Mouse (Mus musculus) neural tube, embryonic 11.5 days (tissue): Measurements from ENCODE around the gene Slc25a48. TPM values are rescaled to one million over a fixed set of nuclear protein-coding genes. Genes with fewer than 3 reads are reported as not detected.

Source experiments
- ATAC-seq: fragments of 200-750 bp; cut with Nextera tagmentation; 2 replicates; pipeline ENCODE4 v1.8.0; 2017; ENCODE audit warnings: moderate number of reproducible peaks, mild to moderate bottlenecking, moderate TSS enrichment, moderate library complexity; ENCODE audit not compliant: insufficient read depth, low FRiP score, low TSS enrichment
- DNase-seq: peaks from one replicate; pipeline ENCODE4 v3.0.0-alpha.2; 2015; ENCODE audit warnings: low spot score
- H3K27ac ChIP-seq: fragments of 300-500 bp; sonication (generic); 2 replicates; pipeline ENCODE4 v1.5.1; 2014; ENCODE audit warnings: low read depth, mild to moderate bottlenecking, low read length
- H3K27me3 ChIP-seq: fragments of 300-500 bp; sonication (generic); 2 replicates; pipeline ENCODE4 v1.6.1; 2014; ENCODE audit warnings: mild to moderate bottlenecking, low read length, mixed read lengths; ENCODE audit not compliant: control insufficient read depth, insufficient read depth
- H3K36me3 ChIP-seq: fragments of 300-500 bp; sonication (generic); 2 replicates; pipeline ENCODE4 v1.6.1; 2014; ENCODE audit warnings: mild to moderate bottlenecking, low read length, moderate library complexity, mixed read lengths; ENCODE audit not compliant: control insufficient read depth, insufficient read depth
- H3K4me1 ChIP-seq: fragments of 300-500 bp; sonication (generic); 2 replicates; pipeline ENCODE4 v1.6.1; 2014; ENCODE audit warnings: low read length, mixed read lengths; ENCODE audit not compliant: control insufficient read depth, insufficient read depth
- H3K4me2 ChIP-seq: fragments of 300-500 bp; sonication (generic); 2 replicates; pipeline ENCODE4 v1.6.1; 2014; ENCODE audit warnings: low read depth, mild to moderate bottlenecking, moderate library complexity
- H3K4me3 ChIP-seq: fragments of 300-500 bp; sonication (generic); 2 replicates; pipeline ENCODE4 v1.5.1; 2014; ENCODE audit warnings: low read depth, low read length
- H3K9ac ChIP-seq: fragments of 300-500 bp; sonication (generic); 2 replicates; pipeline ENCODE4 v1.6.1; 2014; ENCODE audit warnings: mild to moderate bottlenecking, low read length
- H3K9me3 ChIP-seq: fragments of 300-500 bp; sonication (generic); 2 replicates; pipeline ENCODE4 v1.6.1; 2016; ENCODE audit warnings: low read length; ENCODE audit not compliant: control insufficient read depth
- WGBS: fragments of 180-500 bp; shearing (Covaris S2); extraction: QIAGEN DNeasy Blood & Tissue Kit; methylation state at CpG from one replicate; pipeline ENCODE4 v1.1.7; 2014; 5-methylcytosine and 5-hydroxymethylcytosine counted together
- polyA plus RNA-seq: library from polyadenylated mRNA; unstranded; fragments of >200 nt; fragmentation: Nextera tagmentation; extraction: Ambion mirVana; gene quantifications from 2 replicates; pipeline ENCODE4 v1.2.1, GENCODE M21; 2014

Slc25a48 gene
- polyA plus RNA-seq, 1 experiment from 2014 or later: 0.07 TPM

GRCm38 (mm10) chr13:56443411-56443810 lies 5.3 kb downstream of the Slc25a48 start:
- peaks cover 22% of the 10 kb centered on the region for H3K27me3 ChIP-seq
- H3K36me3 ChIP-seq: no peaks in the 10 kb centered on the region
- WGBS: 80% methylated on average over 7 of the region's 7 CpGs
- H3K27ac ChIP-seq: no peak overlapping the region
- H3K4me3 ChIP-seq: no peak overlapping the region
- peaks cover 2% of the 10 kb centered on the region; the same call in 1 of the 2 replicates for H3K4me1 ChIP-seq
- ATAC-seq (no peak), DNase-seq (no peak)
- no peak overlapping the region for H3K9ac ChIP-seq
- no peak overlapping the region for H3K4me2 ChIP-seq
- no peaks in the 10 kb centered on the region for H3K9me3 ChIP-seq

GRCm38 (mm10) chr13:56444112-56444511 lies 6.0 kb downstream of the Slc25a48 start:
- no peaks in the 10 kb centered on the region for H3K4me1 ChIP-seq

GRCm38 (mm10) chr13:56444996-56445395 lies 6.8 kb downstream of the Slc25a48 start:
- H3K27ac ChIP-seq: no peak overlapping the region
- no peaks in the 10 kb centered on the region for H3K9me3 ChIP-seq
- H3K27me3 ChIP-seq: peaks cover 6% of the 10 kb centered on the region
- ATAC-seq: no peak
- DNase-seq: no peak
- H3K36me3 ChIP-seq: no peaks in the 10 kb centered on the region
- H3K4me2 ChIP-seq: no peak overlapping the region
- WGBS: 85% methylated on average over 6 of the region's 6 CpGs
- no peak overlapping the region for H3K4me3 ChIP-seq
- no peaks in the 10 kb centered on the region for H3K4me1 ChIP-seq
- H3K9ac ChIP-seq: no peak overlapping the region

More at GRCm38 (mm10) chr13:56444112-56444511, 6.0 kb downstream of the Slc25a48 start:
- H3K27me3 ChIP-seq: peaks cover 15% of the 10 kb centered on the region
- 85% methylated on average over 3 of the region's 3 CpGs for WGBS
- DNase-seq (no peak), ATAC-seq (no peak)
- no peaks in the 10 kb centered on the region for H3K36me3 ChIP-seq
- no peak overlapping the region for H3K27ac ChIP-seq
- H3K4me2 ChIP-seq: no peak overlapping the region
- H3K9ac ChIP-seq: no peak overlapping the region
- H3K4me3 ChIP-seq: no peak overlapping the region
- no peaks in the 10 kb centered on the region for H3K9me3 ChIP-seq

GRCm38 (mm10) chr13:56449239-56450030 lies 11.3 kb downstream of the Slc25a48 start:
- ATAC-seq (no peak), DNase-seq (no peak)
- H3K36me3 ChIP-seq: no peaks in the 10 kb centered on the region
- no peak overlapping the region for H3K4me2 ChIP-seq
- 85% methylated on average over 10 of the region's 10 CpGs for WGBS
- no peak overlapping the region for H3K27ac ChIP-seq
- H3K4me1 ChIP-seq: no peaks in the 10 kb centered on the region
- H3K9me3 ChIP-seq: no peaks in the 10 kb centered on the region
- no peak overlapping the region for H3K4me3 ChIP-seq
- no peaks in the 10 kb centered on the region for H3K27me3 ChIP-seq
- H3K9ac ChIP-seq: no peak overlapping the region

GRCm38 (mm10) chr13:56450035-56450434 lies 11.9 kb downstream of the Slc25a48 start:
- Histone ChIP-seq H3K27me3 (no peaks in the 10 kb centered on the region), H3K4me3 (no peak overlapping the region), H3K36me3 (no peaks in the 10 kb centered on the region), H3K4me2 (no peak overlapping the region), H3K27ac (no peak overlapping the region), H3K9ac (no peak overlapping the region), H3K4me1 (no peaks in the 10 kb centered on the region), H3K9me3 (no peaks in the 10 kb centered on the region)
- WGBS: 87% methylated on average over 8 of the region's 8 CpGs
- ATAC-seq: no peak
- no peak for DNase-seq

GRCm38 (mm10) chr13:56458001-56458400 lies 19.8 kb downstream of the Slc25a48 start:
- H3K27ac ChIP-seq: no peak overlapping the region
- DNase-seq (no peak), ATAC-seq (no peak)
- no peak overlapping the region for H3K9ac ChIP-seq
- no peak overlapping the region for H3K4me2 ChIP-seq
- no peaks in the 10 kb centered on the region for H3K9me3 ChIP-seq
- no peaks in the 10 kb centered on the region for H3K4me1 ChIP-seq
- H3K36me3 ChIP-seq: no peaks in the 10 kb centered on the region
- no peak overlapping the region for H3K4me3 ChIP-seq
- WGBS: 31% methylated on average over 9 of the region's 9 CpGs
- no peaks in the 10 kb centered on the region for H3K27me3 ChIP-seq

- Histone ChIP-seq H3K9me3 (no peaks in the 10 kb centered on the region), H3K27ac (no peak overlapping the region), H3K36me3 (no peaks in the 10 kb centered on the region), H3K9ac (no peak overlapping the region), H3K4me2 (no peak overlapping the region), H3K27me3 (no peaks in the 10 kb centered on the region), H3K4me1 (no peaks in the 10 kb centered on the region), H3K4me3 (no peak overlapping the region)
- no peak for ATAC-seq
- 89% methylated on average over 4 of the region's 4 CpGs for WGBS
- DNase-seq: no peak
These were observed 23.3 kb downstream of the Slc25a48 start for GRCm38 (mm10) chr13:56461460-56461859.

GRCm38 (mm10) chr13:56462791-56463190 lies 24.6 kb downstream of the Slc25a48 start:
- H3K27me3 ChIP-seq: no peaks in the 10 kb centered on the region
- no peaks in the 10 kb centered on the region for H3K4me1 ChIP-seq
- 86% methylated on average over 4 of the region's 4 CpGs for WGBS
- H3K9ac ChIP-seq: no peak overlapping the region
- no peaks in the 10 kb centered on the region for H3K9me3 ChIP-seq
- H3K27ac ChIP-seq: no peak overlapping the region
- no peak overlapping the region for H3K4me2 ChIP-seq
- H3K36me3 ChIP-seq: no peaks in the 10 kb centered on the region
- H3K4me3 ChIP-seq: no peak overlapping the region
- DNase-seq (no peak), ATAC-seq (no peak)

GRCm38 (mm10) chr13:56463261-56463660 lies 25.1 kb downstream of the Slc25a48 start:
- no peak overlapping the region for H3K4me3 ChIP-seq
- H3K36me3 ChIP-seq: no peaks in the 10 kb centered on the region
- H3K27me3 ChIP-seq: no peaks in the 10 kb centered on the region
- H3K4me1 ChIP-seq: no peaks in the 10 kb centered on the region
- 91% methylated on average over 7 of the region's 7 CpGs for WGBS
- no peak overlapping the region for H3K27ac ChIP-seq
- ATAC-seq (no peak), DNase-seq (no peak)
- H3K4me2 ChIP-seq: no peak overlapping the region
- no peaks in the 10 kb centered on the region for H3K9me3 ChIP-seq
- H3K9ac ChIP-seq: no peak overlapping the region
